In the genomic region with DNA sequence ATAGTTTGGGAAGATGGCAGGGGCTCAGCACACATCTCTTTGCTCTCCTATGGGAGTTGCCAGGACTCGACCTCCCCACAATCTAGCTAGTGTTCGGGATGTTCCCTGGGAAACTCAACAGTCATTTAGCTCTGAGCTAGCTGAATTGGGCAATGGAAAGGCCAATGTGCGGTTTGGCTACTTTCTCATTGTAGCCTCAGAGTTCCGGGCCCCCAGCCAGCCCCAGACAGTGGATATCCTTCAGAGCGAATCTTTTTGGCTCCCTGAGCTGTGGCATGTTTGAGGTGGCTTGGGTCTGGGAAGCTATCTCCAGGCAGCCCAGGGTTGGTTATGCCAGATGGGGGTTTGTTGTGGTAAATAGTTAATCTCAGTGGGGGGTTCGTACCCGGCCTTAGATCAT, we compare ENCODE assay signal across 12 mouse cellular contexts. TPM values are rescaled to one million over a fixed set of nuclear protein-coding genes. Genes with fewer than 3 reads are reported as not detected.
DNase-seq lines count a peak whose midpoint lies in the region; ATAC-seq lines count a peak whose summit lies in the region.
"Had no signal": no experiment of that assay in that cellular context is flagged by ENCODE, and none has a peak within 500 bp of the region (broad histone marks: within the 10 kb centered on the region; RNA-seq: fewer than 3 reads in every experiment).

No protein-coding gene starts in this region.

- 89% methylated on average over 7 of the region's 7 CpGs for WGBS in kidney, embryonic 14.5 days
- 77% methylated on average over 7 of the region's 7 CpGs for WGBS in heart, embryonic 11.5 days (ENCODE audit: insufficient replicate concordance)
- 79% methylated on average over 7 of the region's 7 CpGs for WGBS in heart, embryonic 10.5 days

- H3K27me3 ChIP-seq in kidney, embryonic 14.5 days (ENCODE audit: control insufficient read depth, insufficient read depth, low read length) = no peaks in the 10 kb centered on the region
- no peaks in the 10 kb centered on the region for H3K27me3 ChIP-seq in heart, embryonic 11.5 days (ENCODE audit: control insufficient read depth, insufficient read depth, low read length)
- H3K27me3 ChIP-seq in heart, embryonic 10.5 days (ENCODE audit: insufficient read depth, poor library complexity, severe bottlenecking) = 0 out of 2 replicates have a peak, but pooled peaks cover 6% of the 10 kb centered on the region

- H3K9ac ChIP-seq in kidney, embryonic 14.5 days (ENCODE audit: low read depth, low read length) = no peak overlapping the region
- H3K9ac ChIP-seq in heart, embryonic 11.5 days (ENCODE audit: low read depth, low read length) = no peak overlapping the region

- H3K4me3 ChIP-seq in kidney, embryonic 14.5 days (ENCODE audit: low read length) = no peak overlapping the region
- H3K4me3 ChIP-seq in heart, embryonic 11.5 days (ENCODE audit: low read depth, low read length) = no peak overlapping the region
- H3K4me3 ChIP-seq in heart, embryonic 10.5 days = no peak overlapping the region
- H3K4me3 ChIP-seq: erythroblast, embryonic 14.5 days had no signal

- intact Hi-C loops in gastrocnemius, postnatal 14 days (cut with DNase I; ENCODE audit: low total_unique reads) = no loop called here

- H3K27ac ChIP-seq in kidney, embryonic 14.5 days (ENCODE audit: low read depth, low read length) = no peak overlapping the region
- no peak overlapping the region for H3K27ac ChIP-seq in heart, embryonic 11.5 days (ENCODE audit: low read depth, low read length)
- no peak overlapping the region; the same call in 1 of the 2 replicates for H3K27ac ChIP-seq in heart, embryonic 10.5 days

- DNase-seq in kidney, postnatal 10 days = peak; percentile 51
- DNase-seq in 3T3-L1 (ENCODE audit: low read depth, low spot score) (peak; percentile 97), adipocyte (ENCODE audit: low spot score) (peak; percentile 95)
- DNase-seq in gastrocnemius, postnatal 14 days = peak; percentile 74
- no peak for DNase-seq in urinary bladder, postnatal 25 days (ENCODE audit: low spot score)
- no peak for DNase-seq in heart, embryonic 10.5 days (ENCODE audit: low spot score)
- DNase-seq: layer of hippocampus, postnatal 36 days; lung, postnatal 36 days; thymus, adult 2 months had no signal

- peaks cover 43% of the 10 kb centered on the region for H3K4me1 ChIP-seq in kidney, embryonic 14.5 days (ENCODE audit: control insufficient read depth, insufficient read depth, low read length)
- H3K4me1 ChIP-seq in heart, embryonic 11.5 days (ENCODE audit: control insufficient read depth, insufficient read depth, low read length) = peaks cover 30% of the 10 kb centered on the region
- H3K4me1 ChIP-seq in heart, embryonic 10.5 days = peaks cover 51% of the 10 kb centered on the region

- no peak overlapping the region for H3K4me2 ChIP-seq in kidney, embryonic 14.5 days (replicated peaks; ENCODE audit: low read depth, low read length)
- H3K4me2 ChIP-seq in heart, embryonic 11.5 days = no peak overlapping the region

- H3K9me3 ChIP-seq in kidney, embryonic 14.5 days (ENCODE audit: control insufficient read depth, low read length) = no peaks in the 10 kb centered on the region
- H3K9me3 ChIP-seq in heart, embryonic 11.5 days (replicated peaks; ENCODE audit: control insufficient read depth, low read length) = no peaks in the 10 kb centered on the region
- no peaks in the 10 kb centered on the region for H3K9me3 ChIP-seq in heart, embryonic 10.5 days

- H3K36me3 ChIP-seq in kidney, embryonic 14.5 days (ENCODE audit: control insufficient read depth, insufficient read depth, low read length) = no peaks in the 10 kb centered on the region
- no peaks in the 10 kb centered on the region for H3K36me3 ChIP-seq in heart, embryonic 11.5 days (ENCODE audit: control insufficient read depth, insufficient read depth, low read length)
- no peaks in the 10 kb centered on the region for H3K36me3 ChIP-seq in heart, embryonic 10.5 days

- no peak for ATAC-seq in kidney, embryonic 14.5 days (ENCODE audit: low FRiP score, low TSS enrichment)
- ATAC-seq in heart, embryonic 11.5 days (replicated peaks; ENCODE audit: insufficient number of reproducible peaks, low FRiP score, low TSS enrichment) = no peak

RNA-seq across cellular contexts. Expression of a gene that starts 38.5 kb away (rescaled TPM):
- polyA plus RNA-seq in kidney, embryonic 14.5 days (2014; fragmentation: Nextera tagmentation; extraction: Ambion mirVana) = 16.3 and 27.0 TPM in 2 replicates
- total RNA-seq in gastrocnemius, postnatal 14 days (2021) = 10 to 100 TPM; 12.5 to 19.8 TPM
- 19.5 and 23.4 TPM in 2 replicates for polyA plus RNA-seq in heart, embryonic 11.5 days (2014; fragmentation: Nextera tagmentation; extraction: Ambion mirVana)
- 25.8 and 29.7 TPM in 2 replicates for polyA plus RNA-seq in heart, embryonic 10.5 days (2016; fragmentation: Nextera tagmentation; extraction: Ambion mirVana)

RNA-seq across cellular contexts. Expression of a gene that starts 38.5 kb away (rescaled TPM):
- polyA plus RNA-seq in kidney, embryonic 14.5 days (2014; fragmentation: Nextera tagmentation; extraction: Ambion mirVana) = 19.8 and 20.0 TPM in 2 replicates
- total RNA-seq in gastrocnemius, postnatal 14 days (2021) = 10 to 100 TPM; 12.1 to 22.7 TPM
- 56.3 and 62.1 TPM in 2 replicates for polyA plus RNA-seq in heart, embryonic 11.5 days (2014; fragmentation: Nextera tagmentation; extraction: Ambion mirVana)
- 51.3 and 62.1 TPM in 2 replicates for polyA plus RNA-seq in heart, embryonic 10.5 days (2016; fragmentation: Nextera tagmentation; extraction: Ambion mirVana)

RNA-seq across cellular contexts. Expression of a gene that starts 39.7 kb away (rescaled TPM):
- polyA plus RNA-seq in kidney, embryonic 14.5 days (2014; fragmentation: Nextera tagmentation; extraction: Ambion mirVana) = 21.9 and 23.6 TPM in 2 replicates
- 10 to 100 TPM; 13.4 to 14.4 TPM for total RNA-seq in gastrocnemius, postnatal 14 days (2021)
- 32.6 and 32.8 TPM in 2 replicates for polyA plus RNA-seq in heart, embryonic 11.5 days (2014; fragmentation: Nextera tagmentation; extraction: Ambion mirVana)
- 40.1 and 47.7 TPM in 2 replicates for polyA plus RNA-seq in heart, embryonic 10.5 days (2016; fragmentation: Nextera tagmentation; extraction: Ambion mirVana)

RNA-seq across cellular contexts. Expression of a gene that starts 40.2 kb away (rescaled TPM):
- 78.7 and 89.0 TPM in 2 replicates for polyA plus RNA-seq in kidney, embryonic 14.5 days (2014; fragmentation: Nextera tagmentation; extraction: Ambion mirVana)
- 10 to 100 TPM; 40.7 to 43.1 TPM for total RNA-seq in gastrocnemius, postnatal 14 days (2021)
- polyA plus RNA-seq in heart, embryonic 11.5 days (2014; fragmentation: Nextera tagmentation; extraction: Ambion mirVana) = 90.1 and 96.5 TPM in 2 replicates
- polyA plus RNA-seq in heart, embryonic 10.5 days (2016; fragmentation: Nextera tagmentation; extraction: Ambion mirVana) = 83.5 and 102 TPM in 2 replicates

Comparison
In these comparisons a context has a peak if more than half of its experiments do, and no peak if none do; other contexts are left out.
1. DNase-seq: peak in kidney, postnatal 10 days (single experiment), 3T3-L1 (single experiment), adipocyte (single experiment) and gastrocnemius, postnatal 14 days (single experiment); none in urinary bladder, postnatal 25 days (single experiment) and heart, embryonic 10.5 days (single experiment).